Mouse (Mus musculus): ENCODE results near the gene Olfr874. TPM values are rescaled to one million over a fixed set of nuclear protein-coding genes. Genes with fewer than 3 reads are reported as not detected.
"Not testable (repeated sequence)": the region's sequence is repeated elsewhere in the genome, so short reads cannot be mapped to it uniquely, and the experiment has no call there.

Gene Olfr874
- total and polyA plus RNA-seq, 3 experiments: not detected

- H3K27ac ChIP-seq (ENCODE audit: control insufficient read depth, low read depth, low read length): no peak within 1 kb of the TSS
- no peaks in the 10 kb centered on the region for H3K4me1 ChIP-seq (ENCODE audit: control insufficient read depth in 1 of 2, insufficient read depth in 2 of 2, low read length in 2 of 2)
- H3K79me2 ChIP-seq (ENCODE audit: control insufficient read depth, insufficient read depth, low read length, poor library complexity): no peaks in the 10 kb centered on the region
- TF ChIP-seq MYB (IDR thresholded peaks at IDR 0.05; ENCODE audit: low read depth, low read length): no peak
- no peak for TF ChIP-seq JUND (IDR thresholded peaks at IDR 0.05; ENCODE audit: low read depth, low read length)
- no peak for TF ChIP-seq NELFE (IDR thresholded peaks at IDR 0.05; ENCODE audit: low read depth, low read length)
- no peak for TF ChIP-seq ZNF384 (IDR thresholded peaks at IDR 0.05; ENCODE audit: low read depth, low read length)
- TF ChIP-seq MAZ (IDR thresholded peaks at IDR 0.05; ENCODE audit: low read depth, low read length): no peak
- TF ChIP-seq ZMIZ1 (IDR thresholded peaks at IDR 0.05; ENCODE audit: low read depth, low read length): no peak
- TF ChIP-seq POLR2A (IDR thresholded peaks at IDR 0.05; ENCODE audit: control insufficient read depth in 1 of 2, insufficient read depth in 1 of 2, low read depth in 1 of 2, low read length in 2 of 2, poor library complexity in 1 of 2): no peak
- no peak for TF ChIP-seq KAT2A (conservative IDR thresholded peaks at IDR 0.05; ENCODE audit: low read depth, low read length)
- TF ChIP-seq GABPA (IDR thresholded peaks at IDR 0.05; ENCODE audit: low read depth, low read length): no peak
- no peak within 1 kb of the TSS for H3K9ac ChIP-seq (ENCODE audit: control insufficient read depth, low read depth, low read length, poor library complexity, severe bottlenecking)
- no peaks in the 10 kb centered on the region for H3K9me3 ChIP-seq (replicated peaks; ENCODE audit: insufficient read depth, low read length)
- H3K36me3 ChIP-seq (ENCODE audit: control insufficient read depth in 1 of 2, insufficient read depth in 2 of 2, low read length in 2 of 2): no peaks in the 10 kb centered on the region
- no peak for DNase-seq (ENCODE audit: low read depth, low spot score)
- no peak within 1 kb of the TSS for H3K4me3 ChIP-seq (ENCODE audit: control insufficient read depth in 1 of 2, insufficient read depth in 1 of 2, low read depth in 2 of 2, low read length in 2 of 2)
- no peaks in the 10 kb centered on the region; a peak in 2 of 4 replicates for H3K27me3 ChIP-seq (ENCODE audit: control insufficient read depth in 1 of 2, insufficient read depth in 2 of 2, low read length in 2 of 2)
Observed at GRCm38 (mm10) chr9:37771759-37772158, 26.9 kb downstream of the Olfr874 start, which contains the start of gene Olfr875. Gene Olfr875, plus strand, starts transcription at chr9:37771857.

GRCm38 (mm10) chr9:37782766-37783260 lies 37.9 kb downstream of the Olfr874 start:
- H3K9ac ChIP-seq (ENCODE audit: control insufficient read depth, low read depth, low read length, poor library complexity, severe bottlenecking): no peak overlapping the region
- no peaks in the 10 kb centered on the region; a peak in 1 of 4 replicates for H3K27me3 ChIP-seq (ENCODE audit: control insufficient read depth in 1 of 2, insufficient read depth in 2 of 2, low read length in 2 of 2)
- no peak overlapping the region for H3K4me3 ChIP-seq (ENCODE audit: control insufficient read depth in 1 of 2, insufficient read depth in 1 of 2, low read depth in 2 of 2, low read length in 2 of 2)
- DNase-seq (ENCODE audit: low read depth, low spot score): no peak
- TF ChIP-seq GATA1 (IDR thresholded peaks at IDR 0.05; ENCODE audit: low read depth, low read length) (no peak), RCOR1 (IDR thresholded peaks at IDR 0.05; ENCODE audit: low read depth, low read length) (no peak), MAX (IDR thresholded peaks at IDR 0.05; ENCODE audit: low read length) (no peak), MAZ (IDR thresholded peaks at IDR 0.05; ENCODE audit: low read depth, low read length) (no peak), POLR2AphosphoS5 (IDR thresholded peaks at IDR 0.05; ENCODE audit: borderline replicate concordance, low read depth, low read length) (no peak)
- no peaks in the 10 kb centered on the region for H3K9me3 ChIP-seq (replicated peaks; ENCODE audit: insufficient read depth, low read length)
- no peaks in the 10 kb centered on the region for H3K36me3 ChIP-seq (ENCODE audit: control insufficient read depth in 1 of 2, insufficient read depth in 2 of 2, low read length in 2 of 2)
- no peaks in the 10 kb centered on the region for H3K79me2 ChIP-seq (ENCODE audit: control insufficient read depth, insufficient read depth, low read length, poor library complexity)
- H3K27ac ChIP-seq (ENCODE audit: control insufficient read depth, low read depth, low read length): no peak overlapping the region
- H3K4me1 ChIP-seq (ENCODE audit: control insufficient read depth in 1 of 2, insufficient read depth in 2 of 2, low read length in 2 of 2): no peaks in the 10 kb centered on the region; a peak in 1 of 4 replicates

GRCm38 (mm10) chr9:37783394-37784387 lies 38.8 kb downstream of the Olfr874 start:
- not testable (repeated sequence) for H3K36me3 ChIP-seq (ENCODE audit: control insufficient read depth in 1 of 2, insufficient read depth in 2 of 2, low read length in 2 of 2); H3K9me3 ChIP-seq (replicated peaks; ENCODE audit: insufficient read depth, low read length); H3K4me3 ChIP-seq (ENCODE audit: control insufficient read depth in 1 of 2, insufficient read depth in 1 of 2, low read depth in 2 of 2, low read length in 2 of 2); H3K27me3 ChIP-seq (ENCODE audit: control insufficient read depth in 1 of 2, insufficient read depth in 2 of 2, low read length in 2 of 2); H3K4me1 ChIP-seq (ENCODE audit: control insufficient read depth in 1 of 2, insufficient read depth in 2 of 2, low read length in 2 of 2); H3K79me2 ChIP-seq (ENCODE audit: control insufficient read depth, insufficient read depth, low read length, poor library complexity); DNase-seq (ENCODE audit: low read depth, low spot score); H3K27ac ChIP-seq (ENCODE audit: control insufficient read depth, low read depth, low read length); H3K9ac ChIP-seq (ENCODE audit: control insufficient read depth, low read depth, low read length, poor library complexity, severe bottlenecking)

Measured in MEL (cell line).